Mouse (Mus musculus) activated CD4-positive, CD25-positive, alpha-beta regulatory T cell, adult 4 months (primary cell): ENCODE measurements around the gene Smox. TPM values are rescaled to one million over a fixed set of nuclear protein-coding genes. Genes with fewer than 3 reads are reported as not detected.
"Not testable (repeated sequence)": the region's sequence is repeated elsewhere in the genome, so short reads cannot be mapped to it uniquely, and the experiment has no call there.

Experiments
- ATAC-seq: one replicate; pipeline ENCODE4 v1.8.0; 2017
- polyA plus RNA-seq, 2 experiments: library from polyadenylated mRNA; unstranded; fragments of 100-300 nt; shearing (Covaris generic); gene quantifications; one replicate each; pipeline ENCODE4 v1.2.1; 2017

The Smox gene
- polyA plus RNA-seq, result 10 to 100 TPM in 1 of 2 experiments, 1 to 10 TPM in 1; 8.1 to 13.2 TPM

DNA sequence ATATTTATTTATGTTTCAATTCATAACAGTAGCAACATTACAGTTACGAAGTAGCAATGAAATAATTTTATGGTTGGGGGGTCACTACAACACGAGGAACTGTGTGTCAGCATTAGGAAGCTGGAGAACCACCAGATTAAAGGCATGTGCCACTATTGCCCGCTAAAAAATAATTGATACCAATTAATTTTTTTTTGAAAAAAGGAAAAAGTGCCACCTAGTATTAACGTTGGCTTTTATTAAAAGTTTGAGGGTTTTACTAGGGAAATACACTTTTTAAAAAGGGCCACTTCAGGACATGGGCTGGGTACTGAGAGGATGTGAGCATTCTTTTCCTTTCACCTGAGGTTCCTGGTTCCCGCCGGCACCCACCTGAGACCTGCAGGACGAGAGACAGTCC, at the start of gene Smox:
TSS of gene Smox (plus strand) at position 301 of the 400 bp plus-strand sequence.
- no peak for ATAC-seq

- no peak for ATAC-seq
Measured at GRCm38 (mm10) chr2:131443084-131443890, 48.0 kb upstream of the Smox start.

- ATAC-seq, result no peak
Measured at GRCm38 (mm10) chr2:131443891-131444190, 47.5 kb upstream of the Smox start.

DNA sequence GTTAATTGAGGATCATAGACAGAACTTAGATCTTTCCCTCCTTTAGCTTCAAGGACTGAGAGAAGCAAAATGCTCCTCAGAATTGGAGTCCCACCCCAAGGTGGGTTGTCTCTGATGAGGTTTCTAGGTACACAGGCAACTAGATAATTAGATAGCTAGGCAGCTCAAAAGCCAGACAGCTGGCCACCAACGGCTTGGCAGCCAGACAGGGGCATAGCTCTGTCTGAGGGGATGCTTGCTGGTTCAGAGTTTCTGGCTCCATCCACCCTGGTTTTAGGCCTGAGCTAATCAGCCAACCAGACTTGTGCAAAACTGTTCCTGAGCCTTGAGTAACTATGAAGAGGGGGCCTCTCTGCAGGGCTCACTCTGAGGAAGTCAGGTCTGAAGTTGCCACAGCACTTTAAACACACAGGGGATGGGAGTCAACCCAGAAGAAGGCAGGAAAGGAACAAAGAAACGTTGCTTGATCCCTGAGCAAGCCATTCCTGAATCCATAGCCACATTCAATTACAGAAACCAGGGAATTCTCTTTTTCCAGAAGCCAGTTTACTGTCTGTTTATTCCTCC, 44.8 kb upstream of the Smox start:
- no peak for ATAC-seq

DNA sequence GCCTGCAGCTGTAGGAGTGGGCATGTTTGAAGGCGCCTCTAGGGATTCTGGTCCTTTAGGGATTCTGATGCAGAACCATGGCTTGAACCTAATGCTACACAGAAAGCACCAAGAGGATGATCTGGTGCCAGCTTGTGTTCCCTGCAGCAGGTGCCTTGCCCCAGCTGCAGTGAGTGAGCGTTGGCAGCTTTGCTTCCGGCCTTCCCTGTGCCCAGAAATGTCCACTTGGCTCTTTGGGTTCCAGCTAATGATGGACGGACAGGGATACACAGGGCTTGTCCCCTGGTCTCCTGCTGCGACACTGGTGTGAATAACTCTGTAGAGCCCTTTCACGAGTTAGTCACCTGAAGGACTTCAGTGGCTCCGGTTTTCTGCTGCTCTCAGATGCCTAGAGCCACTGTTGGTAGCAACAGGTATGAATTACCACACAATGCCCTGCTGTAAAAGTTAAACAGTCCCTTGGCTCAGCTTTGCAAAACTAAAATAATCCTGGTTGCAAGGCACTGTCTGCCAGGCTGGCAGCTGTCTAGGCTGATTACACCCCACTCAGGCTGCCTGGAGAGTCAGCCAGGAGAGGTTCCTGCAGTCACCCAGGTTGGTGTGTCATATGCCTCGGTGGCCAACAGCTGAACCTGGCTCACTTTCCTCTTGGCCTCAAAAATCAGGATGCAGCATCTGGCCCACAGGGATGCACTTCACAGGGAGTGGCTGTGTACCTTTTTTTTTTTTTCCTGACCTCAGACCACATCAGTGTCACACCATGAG, 43.5 kb upstream of the Smox start:
- no peak for ATAC-seq

DNA sequence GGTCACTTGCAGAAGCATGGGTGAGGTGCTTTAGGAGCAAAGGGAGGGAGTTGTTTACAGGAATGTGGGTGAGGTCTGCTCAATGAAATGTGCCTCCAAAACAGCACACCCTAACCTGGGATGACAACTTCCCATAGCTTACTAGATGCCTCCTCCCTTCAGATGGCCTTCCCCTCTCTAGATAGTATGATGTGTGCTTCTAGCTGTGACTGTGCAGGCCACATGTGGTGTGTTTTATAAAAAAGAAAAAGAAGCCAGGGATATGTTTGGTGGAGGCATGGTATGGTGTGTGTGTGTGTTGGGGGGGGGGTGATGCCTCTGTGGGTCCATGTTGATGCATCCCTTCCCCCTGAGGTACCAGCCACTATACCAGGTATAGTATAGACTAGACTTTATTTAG, 42.9 kb upstream of the Smox start:
- ATAC-seq, result no peak

DNA sequence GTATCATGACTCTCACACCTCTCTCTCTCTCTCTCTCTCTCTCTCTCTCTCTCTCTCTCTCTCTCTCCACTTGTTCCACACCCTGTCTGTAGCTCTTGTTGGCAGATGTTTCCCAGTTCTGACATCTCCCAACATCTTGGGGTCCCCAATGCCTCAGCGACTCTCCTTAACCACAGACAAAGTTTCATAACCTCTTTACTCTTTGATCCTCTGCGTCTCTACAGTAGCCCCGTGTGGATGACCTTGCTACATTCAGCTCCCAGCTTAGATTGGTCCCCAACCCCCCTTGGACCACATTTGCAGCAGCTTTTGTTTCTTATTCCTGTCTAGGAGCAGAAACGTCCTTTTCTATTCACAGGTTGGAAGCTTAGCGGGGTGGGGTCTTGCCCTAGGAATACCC, 41.6 kb upstream of the Smox start:
- no peak for ATAC-seq

DNA sequence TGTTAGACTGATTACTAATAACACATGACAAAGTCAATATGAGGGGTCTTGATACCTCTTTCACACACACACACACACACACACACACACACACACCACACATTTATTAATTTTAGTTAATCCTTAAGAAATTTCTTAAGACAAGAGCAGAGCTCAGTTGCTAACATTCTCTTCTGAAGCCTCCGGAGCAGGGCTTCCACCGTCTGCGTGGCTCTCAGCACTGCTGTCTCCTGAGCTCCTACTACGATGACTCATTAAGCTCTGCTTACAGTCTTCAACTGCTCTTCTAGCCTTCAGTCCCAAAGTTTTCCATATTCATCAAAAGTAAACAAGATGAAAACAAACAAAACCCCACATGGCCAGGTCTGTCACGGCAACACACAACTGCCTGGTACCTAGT, 40.8 kb upstream of the Smox start:
- ATAC-seq, result no peak

- no peak for ATAC-seq
Measured at GRCm38 (mm10) chr2:131457728-131458127, 33.6 kb upstream of the Smox start.

GRCm38 (mm10) chr2:131460946-131461682, 30.2 kb upstream of the Smox start:
- ATAC-seq, result no peak

DNA sequence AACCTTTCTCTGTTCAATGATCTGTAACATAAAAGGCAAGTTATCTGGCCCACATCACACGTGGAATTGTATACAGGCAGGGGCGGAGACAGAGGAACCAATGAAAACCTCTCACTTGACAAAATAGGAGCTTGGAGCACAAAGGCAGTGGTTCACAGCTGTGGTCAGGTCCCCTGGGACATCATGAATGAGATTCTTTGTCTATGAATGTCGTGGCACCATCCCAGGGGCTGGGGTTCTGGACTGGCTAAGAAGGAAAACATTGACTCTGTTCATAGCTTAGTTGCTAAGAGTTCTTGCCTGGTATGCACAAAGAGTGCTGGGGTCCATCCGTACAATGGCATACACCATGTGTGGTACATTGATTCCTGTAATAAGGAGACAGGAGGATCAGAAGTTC, 28.3 kb upstream of the Smox start:
- no peak for ATAC-seq

DNA sequence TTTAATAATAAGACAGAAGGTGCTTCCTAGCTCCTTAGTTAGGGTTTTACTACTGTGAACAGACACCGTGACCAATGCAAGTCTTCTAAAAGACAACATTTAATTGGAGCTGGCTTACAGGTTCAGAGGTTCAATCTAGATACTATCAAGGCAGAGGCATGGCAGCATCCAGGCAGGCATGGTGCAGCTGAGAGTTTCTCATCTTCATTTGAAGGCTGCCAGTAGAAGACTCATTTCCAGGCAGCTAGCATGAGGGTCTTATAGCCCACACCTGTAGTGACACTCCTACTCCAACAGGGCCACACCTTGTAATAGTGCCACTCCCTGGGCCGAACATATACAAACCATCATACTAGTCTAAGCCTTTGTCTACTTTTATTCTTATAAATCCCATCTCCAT, 27.1 kb upstream of the Smox start:
- ATAC-seq, result no peak

GRCm38 (mm10) chr2:131466732-131467131, 24.6 kb upstream of the Smox start:
- ATAC-seq, result no peak

DNA sequence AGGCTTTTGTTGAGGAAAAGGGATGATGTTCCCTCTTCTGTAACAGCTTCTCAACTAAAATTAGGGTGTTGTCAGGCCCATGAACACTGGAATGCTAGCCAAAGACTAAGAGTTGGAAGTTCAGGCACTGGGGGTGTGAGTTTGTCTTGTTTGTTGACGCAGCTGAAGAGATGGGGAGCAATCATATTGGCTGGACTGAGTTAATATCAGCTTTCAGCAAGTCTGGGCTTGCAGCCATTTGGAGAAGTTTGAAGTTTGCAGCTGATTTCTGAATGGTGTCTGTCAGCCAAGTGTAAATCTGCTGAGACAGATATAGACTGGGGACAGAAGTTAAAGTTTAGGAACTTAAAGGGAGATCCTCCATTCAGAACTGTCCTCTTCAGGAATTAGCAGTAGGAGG, 21.4 kb upstream of the Smox start:
- no peak for ATAC-seq

- no peak for ATAC-seq
Measured at GRCm38 (mm10) chr2:131473749-131474148, 17.5 kb upstream of the Smox start.

DNA sequence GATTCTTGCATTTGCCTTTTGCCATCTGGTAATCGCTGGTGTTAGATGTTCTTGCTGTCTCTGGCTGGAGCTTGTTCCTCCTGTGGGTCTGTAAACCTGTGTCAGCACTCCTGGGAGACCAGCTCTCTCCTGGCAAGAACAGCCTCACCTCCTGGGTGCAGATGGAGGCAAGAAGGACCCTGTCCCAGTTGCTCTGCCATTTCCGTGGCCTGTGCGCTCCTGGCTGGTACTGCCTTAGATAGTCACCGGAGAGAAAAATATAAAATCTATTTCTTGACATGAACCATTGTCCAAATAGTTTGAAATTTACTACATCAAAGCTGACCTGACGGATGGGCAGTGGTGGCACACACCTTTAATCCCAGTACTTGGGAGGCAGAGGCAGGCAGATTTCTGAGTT, 14.2 kb upstream of the Smox start:
- not testable (repeated sequence) for ATAC-seq

DNA sequence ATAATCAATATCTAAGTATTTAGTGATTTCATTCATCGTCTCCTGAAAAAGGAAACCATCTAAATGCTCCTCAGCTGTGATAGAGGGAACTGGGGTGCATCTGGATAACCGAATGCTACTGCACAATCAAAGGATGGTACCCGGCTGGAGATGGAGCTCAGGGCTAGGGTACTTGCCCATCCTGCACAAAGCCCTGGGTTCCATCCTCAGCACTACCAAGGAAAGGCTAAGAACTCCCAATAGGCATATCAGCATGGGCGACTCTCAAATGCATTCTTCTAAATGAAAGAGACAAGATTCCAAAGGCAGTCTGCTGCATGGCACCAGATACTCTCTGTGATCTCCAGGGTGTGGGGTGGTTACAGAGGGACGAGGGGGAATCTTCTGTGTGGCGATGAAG, 13.4 kb upstream of the Smox start:
- ATAC-seq, result no peak

- ATAC-seq, result no peak
Measured at GRCm38 (mm10) chr2:131478349-131478748, 12.9 kb upstream of the Smox start.

GRCm38 (mm10) chr2:131478916-131479315, 12.4 kb upstream of the Smox start:
- ATAC-seq, result no peak

- no peak for ATAC-seq
Measured at GRCm38 (mm10) chr2:131481733-131482132, 9.6 kb upstream of the Smox start.

- ATAC-seq, result no peak
Measured at GRCm38 (mm10) chr2:131482478-131482877, 8.8 kb upstream of the Smox start.

GRCm38 (mm10) chr2:131483562-131483961, 7.7 kb upstream of the Smox start:
- no peak for ATAC-seq

DNA sequence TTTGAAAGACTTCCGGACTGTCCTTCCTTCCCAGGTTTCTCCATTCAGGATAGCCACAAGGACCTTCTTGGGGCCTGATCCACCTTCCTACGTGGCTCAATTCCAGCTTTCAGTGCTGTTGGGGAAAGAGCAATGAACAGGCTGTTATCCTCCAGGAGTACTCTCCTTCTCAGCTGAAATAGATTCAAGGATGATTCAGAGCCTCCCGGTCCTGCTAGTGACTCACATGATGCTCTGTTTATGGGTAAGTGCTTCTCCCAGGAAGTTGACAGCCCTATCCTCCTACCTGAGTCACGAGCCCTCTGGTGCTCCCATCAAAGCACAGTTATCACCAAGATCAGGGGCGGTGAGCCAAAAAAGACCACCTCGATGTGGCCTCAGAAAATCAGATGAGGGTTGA, 7.1 kb upstream of the Smox start:
- no peak for ATAC-seq
